Mouse (Mus musculus): ENCODE measurements around the gene Fbln1.
"Not testable (repeated sequence)": the region's sequence is repeated elsewhere in the genome, so short reads cannot be mapped to it uniquely, and the experiment has no call there.

Gene Fbln1

DNA sequence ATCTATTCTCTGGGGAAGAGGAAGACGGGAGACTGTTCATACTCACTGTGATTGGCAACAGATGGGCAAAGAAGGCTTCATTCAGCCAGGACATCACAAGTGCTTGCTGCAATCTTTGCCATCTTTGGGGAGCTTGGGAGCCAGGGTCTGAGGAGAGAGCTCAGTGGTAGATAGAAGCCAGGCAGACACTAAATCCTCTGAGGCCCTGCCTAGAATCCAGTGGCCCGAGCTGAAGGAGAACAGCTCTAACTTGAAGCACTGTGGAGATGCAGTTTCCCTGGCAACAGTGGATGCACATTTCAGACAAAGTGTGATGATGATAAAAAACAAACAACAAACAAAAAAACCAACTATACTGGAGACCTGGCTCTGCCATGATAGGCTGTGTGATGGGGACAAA, 90.2 kb downstream of the Fbln1 start:
- no peak for DNase-seq

DNA sequence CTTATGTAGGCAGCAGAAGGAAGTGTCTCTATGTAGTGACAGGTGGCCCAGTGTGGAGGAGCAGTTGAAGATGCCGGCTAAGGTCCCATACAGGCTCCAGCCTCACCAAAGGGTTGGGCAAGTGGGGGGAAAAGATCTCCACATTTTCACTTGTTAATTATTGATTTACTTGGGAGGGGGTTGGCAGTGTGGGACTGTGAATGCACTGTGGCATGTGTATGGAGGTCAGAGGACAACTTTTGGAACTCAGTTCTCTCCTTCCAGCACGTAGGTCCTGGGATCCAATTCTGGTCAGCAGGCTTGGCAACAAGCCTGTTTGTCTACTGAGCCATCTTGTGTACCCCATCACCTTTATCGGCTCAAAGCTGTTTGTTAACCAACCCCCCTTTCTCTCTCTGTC, 90.8 kb downstream of the Fbln1 start:
- DNase-seq = no peak

DNA sequence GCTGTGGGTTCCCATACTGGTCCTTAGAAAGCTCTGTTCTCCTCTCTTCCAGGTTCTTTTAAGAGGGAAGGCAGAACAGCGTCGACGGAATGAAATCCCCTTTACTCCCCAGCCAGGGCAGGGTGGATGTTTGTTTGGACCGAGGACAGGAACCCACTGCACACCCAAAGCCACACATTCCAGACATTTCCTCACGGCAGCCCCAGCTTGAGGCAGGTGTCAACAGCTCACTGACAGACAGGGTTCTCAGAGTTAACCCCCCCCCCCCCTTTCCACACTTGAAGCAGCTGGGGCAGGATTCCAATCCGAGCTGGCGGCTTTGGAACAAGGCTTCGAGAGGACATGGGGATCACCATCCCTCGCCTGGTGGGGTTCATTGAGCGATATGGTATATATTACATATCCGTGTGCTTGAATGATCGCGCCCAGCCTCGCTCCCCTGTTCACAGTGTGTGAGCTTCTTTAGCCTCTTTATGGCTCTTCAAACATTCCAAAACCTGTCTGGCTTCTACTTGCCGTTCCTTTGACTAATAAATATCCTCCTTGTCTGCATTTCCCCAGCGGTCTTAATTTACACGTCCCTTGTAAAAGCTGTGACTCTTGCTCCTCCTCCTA, 92.5 kb downstream of the Fbln1 start:
- DNase-seq = no peak

DNA sequence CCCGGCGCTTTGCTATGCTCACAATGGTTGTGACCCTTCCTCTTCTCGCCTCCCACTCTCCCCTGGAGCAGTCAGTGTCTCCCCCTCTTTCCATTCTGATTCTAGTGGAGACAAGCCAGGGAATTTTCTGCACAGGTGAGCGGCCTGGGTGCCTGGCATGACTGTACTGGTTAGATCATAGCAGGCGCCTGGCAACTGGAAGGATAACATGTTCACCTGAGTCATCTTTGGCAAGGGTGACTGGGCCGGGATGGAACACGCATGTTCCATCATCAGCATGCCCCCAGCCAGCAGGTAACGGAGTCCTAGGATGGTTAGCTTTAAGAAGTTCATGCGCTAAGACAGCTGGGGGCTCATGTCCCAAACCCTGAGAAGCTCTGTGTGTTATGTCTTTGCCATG, 93.2 kb downstream of the Fbln1 start:
- no peak for DNase-seq

DNA sequence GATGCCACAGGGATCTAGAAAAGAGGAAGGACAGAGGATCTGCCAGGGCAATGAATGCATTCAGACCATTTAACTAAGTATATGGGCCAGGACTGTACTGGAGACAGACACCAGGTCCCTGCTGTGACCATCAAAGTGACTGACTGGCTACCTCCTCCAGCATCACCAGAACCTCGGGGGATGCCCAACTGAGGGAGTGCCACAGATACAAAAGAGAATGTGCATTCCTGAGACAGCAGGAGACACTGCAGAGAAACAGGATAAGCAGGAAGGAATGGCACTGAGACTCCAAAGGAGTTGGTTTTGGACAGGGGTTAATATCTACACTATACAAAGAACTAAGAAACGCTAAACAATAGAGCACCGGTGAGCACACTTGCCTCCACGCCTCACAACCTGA, 97.5 kb downstream of the Fbln1 start:
- no peak for DNase-seq

DNA sequence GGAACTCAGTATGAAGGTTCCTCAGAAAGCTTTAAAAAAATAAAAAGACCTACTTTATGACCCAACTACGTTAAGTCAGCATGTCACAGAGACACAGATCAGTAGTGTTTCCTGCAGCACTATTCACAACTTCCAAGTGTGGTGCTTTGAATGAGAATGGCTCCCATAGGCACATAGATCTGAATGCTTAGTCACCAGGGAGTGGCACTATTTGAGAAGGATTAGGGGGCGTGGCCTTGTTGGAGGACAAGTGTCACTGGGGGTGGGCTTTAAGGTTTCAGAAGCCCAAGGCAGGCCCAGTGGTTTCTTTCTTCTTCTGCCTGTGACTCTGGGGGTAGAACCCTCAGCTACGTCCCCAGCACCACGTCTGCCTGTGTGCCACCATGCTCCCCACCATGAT, 98.2 kb downstream of the Fbln1 start:
- DNase-seq = no peak

DNA sequence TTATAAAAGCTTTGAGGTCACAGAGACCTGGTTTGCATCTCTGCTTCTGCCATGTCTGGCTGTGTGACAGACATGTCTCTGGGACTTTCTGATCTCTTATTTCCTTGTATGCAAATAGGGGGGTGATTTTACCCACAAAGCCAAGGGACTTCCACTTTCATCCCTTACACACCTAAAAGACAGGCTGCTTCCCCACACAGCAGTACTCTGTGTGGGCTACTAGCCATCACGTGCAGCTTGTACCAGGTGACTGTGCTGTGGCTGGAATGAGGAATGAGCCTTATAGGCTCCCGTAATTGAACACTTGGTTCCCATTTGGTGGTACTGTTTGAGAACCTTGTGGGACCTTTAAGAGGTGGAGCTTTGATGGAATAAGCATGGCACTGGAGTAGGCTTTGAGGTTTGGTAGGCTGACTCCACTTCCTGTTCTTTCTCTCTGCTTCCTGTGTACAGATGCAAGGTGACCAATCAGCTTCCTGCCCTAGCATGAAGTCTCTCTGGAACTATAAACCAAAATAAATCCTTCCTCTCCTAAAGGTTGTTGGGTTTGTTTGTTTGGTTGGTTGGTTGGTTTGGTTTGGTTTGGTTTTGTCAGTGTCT, 101.4 kb downstream of the Fbln1 start:
- DNase-seq = no peak

DNA sequence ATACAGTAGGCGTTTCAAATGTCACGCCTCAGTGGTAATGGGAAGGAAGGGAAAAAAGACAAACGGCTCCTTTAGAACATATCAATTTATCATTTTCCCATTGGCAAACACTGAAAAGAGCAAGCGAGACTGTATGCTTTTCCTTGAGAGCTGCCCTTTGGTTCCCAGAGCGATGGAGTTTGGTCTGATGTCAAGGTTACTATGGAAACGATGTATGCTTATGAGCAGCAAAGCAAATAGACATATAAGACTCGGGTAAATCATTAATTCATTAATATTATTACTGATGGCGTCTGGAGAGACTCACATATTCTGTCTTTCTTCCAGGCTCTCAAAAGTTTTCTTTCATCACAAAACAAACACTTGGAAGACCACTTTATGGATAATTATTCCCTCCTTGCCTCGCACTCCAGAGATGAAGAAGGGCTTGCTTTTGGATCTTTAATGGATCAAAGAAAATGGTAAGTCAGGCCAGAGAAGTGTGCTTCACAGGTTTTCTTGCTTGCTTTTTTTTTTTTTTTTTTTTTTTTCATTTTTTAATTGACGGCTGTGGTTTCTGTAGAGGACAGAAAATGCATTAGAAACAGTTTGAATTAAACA, 105.4 kb downstream of the Fbln1 start:
- DNase-seq = no peak

DNA sequence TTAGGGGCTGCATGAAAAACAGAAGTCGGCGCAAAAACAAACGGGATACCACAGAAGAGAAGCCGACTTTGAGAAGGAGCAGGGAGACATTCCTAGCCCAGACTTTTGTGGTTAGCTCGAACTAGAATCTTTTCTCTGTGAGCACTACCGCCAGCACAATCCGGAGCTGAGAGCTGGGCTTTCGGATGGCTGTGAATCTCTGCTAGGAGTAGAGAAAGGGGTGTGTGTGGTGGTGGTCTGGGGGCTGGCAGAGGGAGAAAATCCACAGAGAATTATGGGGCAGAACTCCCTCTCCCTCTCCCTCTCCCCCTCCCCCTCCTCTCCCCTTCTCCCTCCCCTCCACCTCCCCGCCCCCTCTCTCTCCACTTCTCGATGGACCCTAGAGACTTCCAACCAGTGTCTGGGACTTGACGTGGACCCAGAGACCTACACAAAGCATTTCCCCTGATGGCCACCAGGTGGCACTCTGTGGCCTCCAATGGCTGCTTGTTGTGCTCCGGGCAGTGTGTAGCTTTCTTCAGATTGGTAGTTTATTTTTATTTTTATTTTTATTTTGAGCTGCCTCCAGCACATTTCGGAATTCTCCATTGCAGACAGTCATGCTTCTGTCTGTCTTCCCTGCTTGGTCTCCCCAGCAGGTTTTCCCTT, 109.8 kb downstream of the Fbln1 start:
- DNase-seq = peak; percentile 74

DNA sequence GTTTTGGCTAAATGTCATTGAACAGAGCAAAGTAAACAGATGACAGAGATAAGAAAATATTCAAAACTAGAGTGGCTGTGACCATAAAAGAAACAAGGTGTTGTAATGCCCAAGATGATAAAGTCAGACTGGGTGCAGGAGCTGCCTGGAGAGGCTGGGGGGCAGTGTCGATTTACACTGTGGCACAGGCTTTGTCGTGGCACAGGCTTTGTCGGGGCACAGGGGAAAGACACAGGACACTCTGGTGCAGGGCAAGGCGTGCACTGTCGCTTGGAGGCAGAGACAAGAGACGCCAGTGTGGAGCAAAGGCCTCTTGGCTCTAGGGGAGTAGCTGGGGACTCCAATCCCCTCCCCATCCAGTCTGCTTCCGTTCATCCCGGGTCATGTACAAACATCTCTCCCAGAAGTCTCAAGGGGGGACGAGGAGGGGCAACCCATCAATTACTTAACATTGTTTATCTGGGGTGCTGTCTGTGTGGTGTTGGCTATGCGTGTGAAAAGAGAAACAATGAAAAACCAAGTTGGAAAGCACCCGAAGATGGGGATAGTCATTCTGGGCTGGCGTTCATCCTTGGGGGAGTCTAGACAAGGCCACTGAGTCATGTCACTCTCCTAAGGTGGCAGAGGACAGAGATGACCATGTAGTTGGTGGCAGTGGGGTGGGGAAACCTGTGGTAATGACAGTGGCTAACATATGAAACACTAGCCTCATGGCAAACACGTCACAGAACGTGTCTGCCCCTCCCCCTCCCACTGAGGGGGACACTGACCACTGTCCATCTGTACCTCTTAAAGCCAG, 110.8 kb downstream of the Fbln1 start:
- DNase-seq = no peak

DNA sequence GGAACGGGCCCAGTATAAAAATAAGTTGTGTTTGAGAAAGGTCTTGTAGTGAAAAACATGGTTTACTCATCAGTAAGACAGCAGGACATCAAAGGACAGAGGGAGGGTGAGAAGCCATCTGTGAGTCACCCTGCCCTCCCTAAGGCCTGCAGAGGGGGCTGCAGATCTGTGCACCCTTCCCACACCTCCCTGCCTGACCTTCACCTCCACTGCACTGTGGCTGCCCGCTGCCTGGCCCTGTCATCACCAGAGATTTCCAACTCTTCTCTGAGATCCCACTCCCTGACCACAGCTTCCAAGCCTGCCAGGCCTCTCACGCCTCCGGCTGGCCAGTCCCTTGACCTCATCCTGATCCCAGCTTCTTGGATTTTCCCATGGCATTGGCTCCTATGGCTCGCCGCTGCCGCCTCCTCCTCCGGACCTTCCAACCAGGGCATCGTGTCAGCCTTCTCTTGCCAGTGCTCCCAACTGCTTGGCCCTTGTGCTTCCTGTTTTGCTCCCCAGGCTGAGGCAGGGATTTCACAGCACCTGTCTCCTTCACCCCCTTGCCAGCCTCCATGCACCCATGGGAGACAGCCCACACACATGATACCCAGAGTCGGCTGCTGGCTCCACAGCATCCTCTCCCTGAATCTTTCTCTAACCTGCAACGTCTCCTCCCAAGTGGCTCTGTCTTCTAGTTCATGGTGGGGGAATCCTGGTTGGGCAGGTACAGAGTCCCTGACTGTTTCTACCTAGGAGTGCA, 114.3 kb downstream of the Fbln1 start:
- DNase-seq = no peak

DNA sequence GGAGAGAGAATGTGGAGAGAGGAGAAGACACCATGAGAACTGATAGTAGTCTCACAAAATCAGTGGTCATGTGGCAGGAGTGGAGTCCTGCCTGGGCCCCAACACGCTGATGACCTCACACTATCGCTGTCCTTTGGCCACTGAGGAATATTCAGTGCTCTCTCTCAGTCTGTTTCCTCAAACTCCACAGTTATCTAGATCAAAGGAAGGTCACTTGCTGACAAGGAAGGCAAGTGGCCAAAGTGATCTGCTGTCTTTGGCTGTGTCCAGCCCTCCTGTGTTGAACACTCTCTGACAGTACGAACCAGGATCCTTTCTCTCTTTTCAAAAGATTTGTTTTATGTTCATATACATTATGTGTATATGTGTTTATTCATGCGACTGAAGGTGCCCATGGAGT, 117.5 kb downstream of the Fbln1 start:
- no peak for DNase-seq

DNA sequence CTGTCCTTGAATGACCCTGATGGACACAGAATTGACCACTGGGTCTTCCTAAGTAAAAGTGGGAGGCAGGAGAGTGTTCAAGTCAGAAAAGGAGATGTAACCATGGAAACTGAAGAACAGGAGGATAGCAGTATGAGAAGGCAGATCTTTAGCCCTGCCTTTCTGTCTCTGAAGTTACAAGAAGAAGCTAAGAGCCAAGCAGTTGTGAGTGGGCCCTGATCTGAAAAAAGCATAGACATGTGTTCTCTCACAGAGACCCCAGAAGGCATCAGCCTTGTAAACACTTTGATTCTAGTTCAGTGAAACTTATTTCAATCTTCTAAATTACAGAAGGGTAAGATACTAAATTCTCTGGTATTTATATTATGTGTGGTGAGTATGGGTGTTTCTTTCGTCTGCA, 118.7 kb downstream of the Fbln1 start:
- no peak for DNase-seq

DNA sequence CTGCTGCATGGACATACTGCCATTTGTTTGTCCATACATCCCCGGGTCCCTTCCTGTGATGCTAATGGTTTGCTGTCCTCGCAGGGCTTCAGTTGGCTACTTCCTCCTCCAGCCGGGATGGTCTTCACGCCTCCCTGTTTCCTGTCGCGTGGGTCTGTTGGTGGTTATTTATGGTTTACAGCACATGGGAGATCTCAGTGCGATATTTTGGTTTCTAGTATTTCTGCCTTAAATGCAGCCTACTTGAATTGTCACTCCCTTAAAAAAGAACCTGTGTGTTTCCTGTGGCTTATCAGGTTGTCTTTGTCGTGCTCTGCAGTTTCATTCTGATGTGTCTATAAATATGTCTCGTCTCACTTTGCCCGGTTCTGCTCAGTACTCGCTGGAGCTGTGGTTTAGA, 122.1 kb downstream of the Fbln1 start:
- DNase-seq = no peak

DNA sequence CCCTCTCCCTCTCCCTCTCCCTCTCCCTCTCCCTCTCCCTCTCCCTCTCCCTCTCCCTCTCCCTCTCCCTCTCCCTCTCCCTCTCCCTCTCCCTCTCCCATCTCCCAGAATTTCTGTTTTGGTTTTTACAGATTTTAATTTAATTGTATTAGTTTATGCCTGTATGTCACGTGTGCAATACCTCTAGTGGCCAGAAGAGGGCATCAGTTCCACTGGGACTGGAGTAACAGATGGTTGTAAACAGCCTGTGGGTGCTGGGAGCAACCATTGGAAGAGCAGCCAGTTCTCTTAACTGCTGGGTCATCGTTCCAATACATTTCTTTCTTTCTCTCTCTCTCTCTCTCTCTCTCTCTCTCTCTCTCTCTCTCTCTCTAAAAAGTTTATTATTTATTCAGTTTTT, 122.7 kb downstream of the Fbln1 start:
- not testable (repeated sequence) for DNase-seq

DNA sequence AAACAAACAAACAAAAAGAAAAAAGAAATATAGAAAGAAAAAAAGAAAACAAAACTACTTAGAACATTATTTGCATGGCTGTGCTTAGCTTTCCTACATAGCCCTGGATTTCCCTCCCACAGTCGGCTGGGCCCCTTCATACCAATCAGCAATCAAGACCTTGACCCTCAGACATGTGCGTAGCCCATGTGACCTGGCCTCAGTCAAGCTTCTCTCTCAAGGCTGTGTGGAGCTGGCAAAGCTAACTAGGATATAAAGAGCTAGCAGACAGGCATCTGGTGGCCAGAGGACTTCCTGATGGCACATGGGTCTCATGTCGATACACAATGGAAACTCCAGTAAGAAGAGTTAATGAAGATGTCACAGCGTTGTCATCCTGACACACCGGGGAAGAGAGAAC, 123.3 kb downstream of the Fbln1 start:
- DNase-seq = no peak

DNA sequence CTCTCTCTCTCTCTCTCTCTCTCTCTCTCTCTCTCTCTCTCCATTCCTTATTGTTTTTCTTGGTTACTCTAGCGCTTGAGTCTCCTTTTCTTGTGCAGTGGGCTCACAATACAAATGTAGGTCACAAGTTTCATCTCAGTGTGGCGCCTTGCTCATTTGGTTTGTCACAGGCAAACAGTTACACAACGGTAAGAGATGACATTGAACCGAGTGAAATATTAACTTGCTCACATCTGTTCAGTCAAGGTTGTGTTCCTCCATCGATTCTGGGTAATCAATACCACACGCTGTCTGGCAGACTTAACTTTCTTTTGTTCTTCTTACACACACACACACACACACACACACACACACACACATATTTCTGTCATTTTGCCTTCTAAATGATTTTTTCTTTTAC, 124.3 kb downstream of the Fbln1 start:
- no peak for DNase-seq

DNA sequence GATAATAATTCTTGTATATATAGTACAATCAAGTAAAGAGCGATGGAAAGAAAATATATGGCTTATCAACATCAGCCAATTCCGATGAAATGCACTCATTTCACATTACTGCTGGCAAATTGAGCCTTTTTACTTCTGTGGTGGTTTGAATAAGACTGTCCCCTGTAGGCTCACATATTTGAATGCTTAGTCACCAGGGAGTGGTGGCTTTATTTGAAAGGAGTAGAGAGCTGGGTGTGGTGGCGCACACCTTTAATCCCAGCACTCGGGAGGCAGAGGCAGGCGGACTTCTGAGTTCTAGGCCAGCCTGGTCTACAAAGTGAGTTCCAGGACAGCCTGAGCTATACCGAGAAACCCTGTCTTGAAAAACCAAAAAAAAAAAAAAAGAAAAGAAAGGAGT, 127.8 kb downstream of the Fbln1 start:
- not testable (repeated sequence) for DNase-seq

DNA sequence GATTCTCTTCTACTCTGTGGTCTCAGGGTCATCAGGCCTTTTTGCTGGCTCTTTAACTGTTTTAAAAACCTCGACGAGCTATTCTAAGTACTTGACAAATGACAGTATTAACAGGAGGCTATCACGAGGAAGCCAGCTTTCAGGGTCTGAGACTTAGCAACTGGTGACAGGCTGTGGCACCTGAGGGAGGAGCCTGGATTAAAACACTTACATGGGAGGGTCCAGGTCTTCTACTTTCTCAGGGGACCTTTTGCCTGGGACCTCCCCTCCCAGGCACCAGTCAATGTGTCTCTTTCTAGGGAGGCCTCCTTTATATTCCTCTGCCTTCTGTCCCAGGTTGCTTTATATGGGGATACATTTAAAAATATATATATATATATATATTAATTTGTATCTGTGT, 128.5 kb downstream of the Fbln1 start:
- no peak for DNase-seq

DNA sequence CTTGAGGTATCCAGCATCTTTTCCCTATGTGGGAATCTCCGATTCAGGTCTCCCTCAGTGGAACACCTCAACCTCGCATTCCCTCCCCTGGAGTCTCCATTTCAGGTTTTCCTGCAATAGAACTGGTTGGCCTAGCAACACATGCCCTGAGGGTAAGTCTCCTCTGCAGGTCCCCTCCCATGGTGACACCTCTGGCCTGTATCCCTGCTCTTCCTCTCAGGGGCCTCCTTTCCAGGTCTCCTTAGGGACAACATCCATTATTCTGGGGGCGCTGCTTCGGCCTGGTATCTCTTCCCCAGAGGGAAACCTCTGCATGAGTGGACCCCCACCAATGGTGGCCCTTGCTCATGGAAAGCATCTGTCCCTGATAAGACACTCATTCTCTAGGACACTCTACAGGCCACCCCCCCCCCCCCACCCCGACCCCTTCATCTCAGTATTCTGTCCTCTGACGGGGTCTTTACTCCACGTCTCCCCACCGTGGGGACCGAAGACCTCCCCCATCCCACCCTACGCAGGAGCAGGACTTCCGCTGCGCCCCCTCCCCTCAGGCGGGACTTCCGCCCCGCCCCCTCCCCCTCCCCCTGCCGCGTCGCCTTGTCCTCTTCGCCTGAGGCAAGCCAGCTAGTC, 130.0 kb downstream of the Fbln1 start, which contains the start of gene Atxn10:
Gene Atxn10, plus strand, starts transcription at position 575 of the 630 bp plus-strand sequence.
- DNase-seq = peak; percentile 32

Data from cerebellum, adult 11 months (tissue).